Mouse (Mus musculus) liver, embryonic 14.5 days (tissue): Measurements from ENCODE around the gene Samd8. TPM values are rescaled to one million over a fixed set of nuclear protein-coding genes. Genes with fewer than 3 reads are reported as not detected.
A peak's percentile ranks its signal among the peaks of the same experiment; 100 is the strongest.

ENCODE experiments used
- ATAC-seq: fragments of 200-750 bp; cut with Nextera tagmentation; 2 replicates; pipeline ENCODE4 v1.8.0; 2017; ENCODE audit warnings: moderate number of reproducible peaks, mild to moderate bottlenecking, moderate library complexity; ENCODE audit not compliant: insufficient read depth
- DNase-seq, 3 experiments: peaks; one replicate each; pipeline ENCODE4 v3.0.0-alpha.2; 2012 to 2013; ENCODE audit warnings: low read depth in 3 of 3, low spot score in 3 of 3
- H3K27ac ChIP-seq: fragments of 300-500 bp; sonication (generic); 2 replicates; pipeline ENCODE4 v1.5.1; 2014; ENCODE audit warnings: moderate library complexity, mild to moderate bottlenecking, control low read depth, inconsistent platforms
- H3K27me3 ChIP-seq: fragments of 300-500 bp; sonication (generic); 2 replicates; pipeline ENCODE4 v1.6.1; 2014; ENCODE audit warnings: mild to moderate bottlenecking, low read length, moderate library complexity; ENCODE audit not compliant: control insufficient read depth, insufficient read depth
- H3K36me3 ChIP-seq: fragments of 300-500 bp; sonication (generic); replicated peaks from 2 replicates; pipeline ENCODE4 v1.6.1; 2014; ENCODE audit warnings: low read depth; ENCODE audit not compliant: control insufficient read depth, insufficient read depth
- H3K4me1 ChIP-seq, 2 experiments: fragments of 200-500 bp in 1 of 2; fragments of 300-500 bp in 1 of 2; sonication (generic) in 1 of 2; replicated peaks; 2 replicates each; pipeline ENCODE4 v1.6.1; 2012 to 2014; ENCODE audit warnings: antibody characterized with exemption in 1 of 2, inconsistent platforms in 1 of 2, low read length in 1 of 2; ENCODE audit not compliant: control insufficient read depth in 2 of 2, insufficient read depth in 2 of 2
- H3K4me2 ChIP-seq: fragments of 300-500 bp; sonication (generic); 2 replicates; pipeline ENCODE4 v1.6.1; 2014; ENCODE audit warnings: low read depth, mild to moderate bottlenecking, control low read depth, moderate library complexity
- H3K4me3 ChIP-seq, 2 experiments: fragments of 200-500 bp in 1 of 2; fragments of 300-500 bp in 1 of 2; sonication (generic) in 1 of 2; 2 replicates each; pipeline ENCODE4 v1.5.1; 2012 to 2014; ENCODE audit warnings: low read depth in 2 of 2, low read length in 2 of 2, mild to moderate bottlenecking in 2 of 2, control low read depth in 1 of 2, inconsistent platforms in 1 of 2, moderate library complexity in 1 of 2; ENCODE audit not compliant: insufficient read depth in 1 of 2
- H3K9ac ChIP-seq: fragments of 300-500 bp; sonication (generic); replicated peaks from 2 replicates; pipeline ENCODE4 v1.6.1; 2014; ENCODE audit warnings: mild to moderate bottlenecking, control low read depth, moderate library complexity
- H3K9me3 ChIP-seq: fragments of 300-500 bp; sonication (generic); 2 replicates; pipeline ENCODE4 v1.6.1; 2016; ENCODE audit warnings: low read length, mixed read lengths; ENCODE audit not compliant: control insufficient read depth
- CTCF ChIP-seq: IDR thresholded peaks from 2 replicates; pipeline ENCODE4 v1.5.1; 2016; ENCODE audit warnings: antibody characterized with exemption, low read depth, control low read depth
- EP300 ChIP-seq: IDR thresholded peaks from 2 replicates; pipeline ENCODE4 v1.6.1; 2016; ENCODE audit warnings: antibody characterized with exemption, low read depth
- WGBS: fragments of 180-500 bp; shearing (Covaris S2); extraction: QIAGEN DNeasy Blood & Tissue Kit; methylation state at CpG from one replicate; pipeline ENCODE4 v1.1.7; 2014; ENCODE audit not compliant: insufficient replicate concordance; 5-methylcytosine and 5-hydroxymethylcytosine counted together
- polyA plus RNA-seq, 2 experiments: library from polyadenylated mRNA; depleted of rRNA in 1 of 2; stranded (reverse) in 1 of 2; unstranded in 1 of 2; fragments of >200 nt; fragmentation: Nextera tagmentation in 1 of 2; extraction: Ambion mirVana in 1 of 2; gene quantifications; 2 replicates each; pipeline versions ENCODE4 v1.2.1 to v1.2.3; 2012 to 2014

Samd8 gene
- polyA plus RNA-seq, 2 experiments = 2.6 to 2.7 TPM

DNA sequence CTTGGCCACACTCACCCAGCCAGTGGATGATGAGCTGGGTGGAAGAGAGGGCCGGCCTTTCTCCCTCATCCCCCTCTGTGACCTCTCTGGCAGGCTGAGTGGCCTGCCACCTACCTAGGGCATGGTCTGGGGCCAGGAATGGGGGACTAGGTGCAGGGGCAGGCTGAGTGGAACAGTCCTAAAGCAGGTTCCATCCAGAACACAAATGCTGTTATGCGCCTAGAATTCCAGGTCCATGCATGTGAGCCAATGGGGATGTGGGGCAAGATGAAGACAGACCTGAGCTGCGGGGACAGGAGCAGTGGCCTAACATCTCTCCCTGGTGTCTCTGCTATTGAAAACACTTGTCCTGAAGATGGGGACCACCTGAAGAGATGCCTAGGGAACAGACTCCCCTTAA, 9.0 kb upstream of the Samd8 start:
- H3K4me2 ChIP-seq = no peak overlapping the region
- WGBS = 61% methylated on average over 3 of the region's 3 CpGs
- no peak for TF ChIP-seq CTCF
- no peak for TF ChIP-seq EP300
- no peak for ATAC-seq
- no peak overlapping the region for H3K9ac ChIP-seq
- H3K9me3 ChIP-seq = no peaks in the 10 kb centered on the region
- H3K4me3 ChIP-seq = no peak overlapping the region
- no peaks in the 10 kb centered on the region for H3K36me3 ChIP-seq
- no peak overlapping the region for H3K27ac ChIP-seq
- no peak for DNase-seq
- H3K4me1 ChIP-seq = no peaks in the 10 kb centered on the region
- no peaks in the 10 kb centered on the region for H3K27me3 ChIP-seq

DNA sequence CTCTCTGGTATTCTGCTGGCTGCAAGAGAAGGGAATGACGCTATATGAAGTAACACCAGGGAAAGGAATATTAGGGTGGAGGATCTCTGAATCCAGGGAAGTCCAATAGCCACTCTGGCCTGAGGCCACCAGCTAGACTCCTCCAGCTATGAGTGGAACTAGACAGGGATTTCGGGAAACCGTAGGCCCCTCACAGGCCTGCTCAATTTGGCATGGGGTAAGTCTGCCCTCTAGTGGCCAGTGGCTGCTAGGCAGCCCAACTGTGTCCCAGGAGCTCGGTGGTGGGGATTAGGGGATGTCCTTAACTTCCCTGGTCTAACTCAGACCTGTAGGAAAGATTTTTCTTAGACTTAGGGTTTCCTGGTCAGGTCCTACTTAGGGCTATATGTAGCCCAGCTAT, 8.5 kb upstream of the Samd8 start:
- no peak overlapping the region for H3K9ac ChIP-seq
- H3K4me2 ChIP-seq = no peak overlapping the region
- no peaks in the 10 kb centered on the region for H3K4me1 ChIP-seq
- H3K27me3 ChIP-seq = no peaks in the 10 kb centered on the region
- H3K36me3 ChIP-seq = no peaks in the 10 kb centered on the region
- H3K9me3 ChIP-seq = no peaks in the 10 kb centered on the region
- peak; percentile 97 for TF ChIP-seq CTCF
- TF ChIP-seq EP300 = no peak
- peak; percentile 56; the same call in 1 of the 2 replicates for ATAC-seq
- 19% methylated on average over 4 of the region's 4 CpGs for WGBS
- no peak overlapping the region for H3K27ac ChIP-seq
- DNase-seq = no peak
- H3K4me3 ChIP-seq = no peak overlapping the region

- WGBS = 75% methylated on average over 4 of the region's 4 CpGs
- ATAC-seq = no peak
These were observed 7.9 kb upstream of the Samd8 start for GRCm38 (mm10) chr14:21742441-21742840.

GRCm38 (mm10) chr14:21744169-21744568, 6.2 kb upstream of the Samd8 start:
- no peak for ATAC-seq
- no peak for TF ChIP-seq CTCF
- no peak for TF ChIP-seq EP300
- 78% methylated on average over 1 of the region's 1 CpGs for WGBS

More at GRCm38 (mm10) chr14:21742441-21742840, 7.9 kb upstream of the Samd8 start:
- no peak overlapping the region for H3K4me2 ChIP-seq
- H3K4me1 ChIP-seq = no peaks in the 10 kb centered on the region
- H3K9ac ChIP-seq = no peak overlapping the region
- no peaks in the 10 kb centered on the region for H3K36me3 ChIP-seq
- H3K27me3 ChIP-seq = no peaks in the 10 kb centered on the region
- H3K27ac ChIP-seq = no peak overlapping the region
- TF ChIP-seq CTCF (no peak), EP300 (no peak)
- DNase-seq = no peak
- no peaks in the 10 kb centered on the region for H3K9me3 ChIP-seq
- H3K4me3 ChIP-seq = no peak overlapping the region

GRCm38 (mm10) chr14:21745149-21745548, 5.2 kb upstream of the Samd8 start:
- TF ChIP-seq EP300 (no peak), CTCF (no peak)
- WGBS = 31% methylated on average over 5 of the region's 5 CpGs
- Histone ChIP-seq H3K4me1 (peaks cover 3 to 8% of the 10 kb centered on the region in 2 experiments; a peak in 1 of 4 replicates), H3K4me3 (no peak overlapping the region), H3K36me3 (no peaks in the 10 kb centered on the region), H3K4me2 (no peak overlapping the region), H3K27ac (no peak overlapping the region), H3K9me3 (no peaks in the 10 kb centered on the region), H3K27me3 (no peaks in the 10 kb centered on the region), H3K9ac (no peak overlapping the region)
- ATAC-seq (no peak), DNase-seq (no peak)

More at GRCm38 (mm10) chr14:21744169-21744568, 6.2 kb upstream of the Samd8 start:
- Histone ChIP-seq H3K36me3 (no peaks in the 10 kb centered on the region), H3K9ac (no peak overlapping the region), H3K27ac (no peak overlapping the region), H3K27me3 (no peaks in the 10 kb centered on the region), H3K4me1 (0 out of 4 replicates have a peak, but pooled peaks cover 0 to 3% of the 10 kb centered on the region in 2 experiments), H3K4me2 (no peak overlapping the region), H3K9me3 (no peaks in the 10 kb centered on the region), H3K4me3 (no peak overlapping the region)
- no peak for DNase-seq

DNA sequence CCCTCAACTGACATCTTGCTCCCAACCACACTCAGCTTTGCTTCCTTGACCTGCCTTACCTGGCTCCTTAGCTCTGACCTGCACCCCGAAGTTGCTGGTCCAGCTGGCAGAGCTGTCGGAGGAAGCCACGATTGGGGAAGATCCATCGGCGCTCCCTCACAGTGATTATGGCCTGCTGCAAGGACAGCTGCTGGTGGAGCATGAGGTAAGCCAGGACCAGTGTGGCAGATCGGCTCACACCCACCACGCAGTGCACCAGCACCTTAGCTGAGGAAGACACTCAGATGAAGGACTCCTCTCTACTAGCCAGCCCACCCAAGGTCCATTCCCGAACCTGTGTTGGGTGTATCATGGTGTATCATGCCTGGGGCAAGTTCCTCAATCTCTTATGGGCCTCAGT, 4.1 kb upstream of the Samd8 start:
- Histone ChIP-seq H3K9ac (no peak overlapping the region), H3K4me3 (no peak overlapping the region), H3K27ac (no peak overlapping the region), H3K4me2 (no peak overlapping the region), H3K36me3 (no peaks in the 10 kb centered on the region), H3K9me3 (no peaks in the 10 kb centered on the region), H3K27me3 (no peaks in the 10 kb centered on the region), H3K4me1 (peaks cover 4 to 10% of the 10 kb centered on the region in 2 experiments; a peak in 2 of 4 replicates)
- no peak for DNase-seq
- WGBS = 70% methylated on average over 8 of the region's 8 CpGs
- no peak for TF ChIP-seq EP300
- TF ChIP-seq CTCF = no peak
- ATAC-seq = no peak
